Mouse (Mus musculus) kidney, embryonic 16.5 days (tissue): ENCODE results near the gene Dhx8. TPM values are rescaled to one million over a fixed set of nuclear protein-coding genes. Genes with fewer than 3 reads are reported as not detected.

Experiments
- ATAC-seq: fragments of 200-750 bp; cut with Nextera tagmentation; 2 replicates; pipeline ENCODE4 v1.8.0; 2017; ENCODE audit warnings: moderate TSS enrichment; ENCODE audit not compliant: low FRiP score, low TSS enrichment
- H3K27ac ChIP-seq: fragments of 300-500 bp; sonication (generic); 2 replicates; pipeline ENCODE4 v1.5.1; 2014; ENCODE audit warnings: low read length
- H3K27me3 ChIP-seq: fragments of 300-500 bp; sonication (generic); 2 replicates; pipeline ENCODE4 v1.6.1; 2014; ENCODE audit warnings: low read length, control low read depth, mixed read lengths; ENCODE audit not compliant: insufficient read depth
- H3K36me3 ChIP-seq: fragments of 300-500 bp; sonication (generic); 2 replicates; pipeline ENCODE4 v1.6.1; 2014; ENCODE audit warnings: low read length, control low read depth, mixed read lengths; ENCODE audit not compliant: insufficient read depth
- H3K4me1 ChIP-seq: fragments of 300-500 bp; sonication (generic); 2 replicates; pipeline ENCODE4 v1.6.1; 2014; ENCODE audit warnings: low read length, control low read depth, mixed read lengths; ENCODE audit not compliant: insufficient read depth
- H3K4me2 ChIP-seq: fragments of 300-500 bp; sonication (generic); replicated peaks from 2 replicates; pipeline ENCODE4 v1.6.1; 2014; ENCODE audit warnings: low read depth, low read length
- H3K4me3 ChIP-seq: fragments of 300-500 bp; sonication (generic); 2 replicates; pipeline ENCODE4 v1.5.1; 2014; ENCODE audit warnings: mild to moderate bottlenecking, low read length
- H3K9ac ChIP-seq: fragments of 300-500 bp; sonication (generic); replicated peaks from 2 replicates; pipeline ENCODE4 v1.6.1; 2014; ENCODE audit warnings: low read length
- H3K9me3 ChIP-seq: fragments of 300-500 bp; sonication (generic); 2 replicates; pipeline ENCODE4 v1.6.1; 2016; ENCODE audit warnings: low read length, control low read depth
- WGBS: fragments of 180-500 bp; shearing (Covaris S2); extraction: QIAGEN DNeasy Blood & Tissue Kit; methylation state at CpG from one replicate; pipeline ENCODE4 v1.1.7; 2014; 5-methylcytosine and 5-hydroxymethylcytosine counted together
- polyA plus RNA-seq: library from polyadenylated mRNA; unstranded; fragments of >200 nt; fragmentation: Nextera tagmentation; extraction: Ambion mirVana; gene quantifications from 2 replicates; pipeline ENCODE4 v1.2.1, GENCODE M21; 2015

Gene Dhx8
- 31.3 and 33.2 TPM in 2 replicates for polyA plus RNA-seq

DNA sequence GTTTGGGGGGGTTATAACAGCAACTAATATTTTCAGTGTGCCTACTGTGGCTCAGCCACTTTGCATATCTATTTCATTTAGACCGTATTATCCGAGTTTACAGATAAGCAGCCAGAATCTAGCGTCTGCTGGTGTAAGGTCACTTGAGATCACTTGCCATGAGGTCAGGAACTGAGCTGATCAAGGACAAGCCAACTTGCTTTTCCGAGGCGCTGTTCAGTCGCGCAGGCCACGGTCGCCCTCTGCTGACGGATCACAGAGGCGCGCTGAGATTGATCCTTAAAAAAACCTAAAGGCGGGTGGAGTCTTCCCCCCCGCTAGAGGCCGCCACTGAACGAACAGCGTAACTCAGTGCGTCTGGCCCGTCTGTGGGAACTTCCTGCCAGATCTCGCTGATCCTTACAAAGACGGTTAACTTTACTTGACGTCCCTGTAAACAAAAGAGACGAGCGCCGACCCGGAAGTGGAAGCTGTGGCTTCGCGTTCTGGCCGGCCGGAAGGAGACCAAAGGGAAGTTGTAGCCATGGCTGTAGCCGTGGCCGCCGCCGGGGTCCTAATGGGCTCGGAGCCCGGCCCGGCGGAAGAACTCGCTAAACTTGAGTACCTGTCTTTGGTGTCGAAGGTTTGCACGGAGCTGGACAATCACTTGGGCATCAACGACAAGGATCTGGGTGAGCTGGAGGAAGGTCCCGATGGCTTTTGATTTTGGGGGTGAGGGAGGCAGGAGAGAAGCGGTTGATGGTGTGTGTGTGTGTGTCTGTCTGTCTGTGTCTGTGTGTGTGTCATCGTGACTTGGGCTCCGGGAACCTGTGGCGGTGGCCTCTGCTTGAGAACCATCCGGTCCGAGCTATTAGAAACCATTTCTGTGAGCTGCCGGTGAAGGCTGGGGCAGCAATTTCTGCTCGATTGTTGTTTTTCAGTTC is at the start of gene Dhx8:
Dhx8 (plus strand) TSS at position 402 of the 923 bp plus-strand sequence.
- peaks cover 16% of the 10 kb centered on the region for H3K36me3 ChIP-seq
- H3K9me3 ChIP-seq: no peaks in the 10 kb centered on the region
- H3K27me3 ChIP-seq: no peaks in the 10 kb centered on the region
- peak within 1 kb of the TSS; percentile 63 for H3K4me2 ChIP-seq
- peak within 1 kb of the TSS; percentile 83 for H3K9ac ChIP-seq
- WGBS: under 1% methylated on average over 51 of the region's 51 CpGs
- peak; percentile 96 for ATAC-seq
- peak within 1 kb of the TSS; percentile 83 for H3K4me3 ChIP-seq
- peaks cover 8% of the 10 kb centered on the region for H3K4me1 ChIP-seq
- H3K27ac ChIP-seq: peak within 1 kb of the TSS; percentile 71

DNA sequence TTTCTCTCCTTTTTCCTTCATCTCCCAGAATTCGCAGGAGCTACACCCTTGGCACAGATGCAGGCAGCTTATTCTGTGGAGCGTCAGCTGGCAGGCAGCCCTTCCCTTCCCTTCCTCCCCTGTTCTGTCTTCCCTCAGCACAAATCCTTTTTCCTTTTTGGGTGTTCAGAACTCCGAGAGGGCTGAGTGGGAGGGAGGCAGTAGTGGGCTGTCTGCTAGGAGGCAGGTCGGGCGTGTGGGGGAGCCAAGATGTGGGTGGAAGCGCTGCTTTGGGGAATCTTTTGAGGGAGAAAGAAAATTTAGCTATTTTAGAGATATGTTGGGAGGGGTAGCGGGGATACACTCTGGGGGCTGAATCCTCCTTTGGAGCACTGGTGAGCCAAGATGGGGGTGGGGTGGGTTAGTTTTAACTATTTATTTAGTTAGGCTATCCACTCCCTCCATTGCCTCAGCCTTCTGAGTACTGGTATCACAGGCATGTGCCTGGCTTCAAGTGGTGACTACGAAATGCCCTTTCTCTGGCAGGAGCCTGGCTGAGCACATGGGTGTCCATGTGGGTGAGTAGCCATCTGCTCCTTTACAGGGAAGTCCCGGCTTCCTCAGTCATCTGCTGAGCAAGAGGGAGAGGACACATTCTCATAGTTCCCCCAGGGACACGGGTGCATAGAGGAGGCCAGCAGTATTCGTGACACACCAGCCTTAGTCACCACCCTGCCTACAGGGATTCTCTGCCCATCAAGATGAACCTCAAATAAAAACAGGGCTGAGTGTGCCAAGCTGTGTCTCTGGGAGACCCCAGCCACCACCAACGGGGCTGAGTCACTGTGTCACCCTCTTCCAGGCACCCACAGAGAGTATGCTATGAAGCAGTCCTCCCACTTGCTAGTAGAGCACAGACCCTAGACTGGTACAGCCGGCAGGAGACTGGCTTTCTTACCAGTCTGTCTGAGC is 45.1 kb upstream of the Dhx8 start:
- Histone ChIP-seq H3K27me3 (no peaks in the 10 kb centered on the region), H3K9me3 (no peaks in the 10 kb centered on the region), H3K36me3 (no peaks in the 10 kb centered on the region), H3K4me2 (peak overlapping the region; percentile 18; the same call in 1 of the 2 replicates), H3K9ac (peak overlapping the region; percentile 45), H3K4me1 (peaks cover 24% of the 10 kb centered on the region), H3K4me3 (no peak overlapping the region), H3K27ac (peak overlapping the region; percentile 43; the same call in 1 of the 2 replicates)
- peak; percentile 39; the same call in 1 of the 2 replicates for ATAC-seq
- WGBS: 38% methylated on average over 13 of the region's 13 CpGs

DNA sequence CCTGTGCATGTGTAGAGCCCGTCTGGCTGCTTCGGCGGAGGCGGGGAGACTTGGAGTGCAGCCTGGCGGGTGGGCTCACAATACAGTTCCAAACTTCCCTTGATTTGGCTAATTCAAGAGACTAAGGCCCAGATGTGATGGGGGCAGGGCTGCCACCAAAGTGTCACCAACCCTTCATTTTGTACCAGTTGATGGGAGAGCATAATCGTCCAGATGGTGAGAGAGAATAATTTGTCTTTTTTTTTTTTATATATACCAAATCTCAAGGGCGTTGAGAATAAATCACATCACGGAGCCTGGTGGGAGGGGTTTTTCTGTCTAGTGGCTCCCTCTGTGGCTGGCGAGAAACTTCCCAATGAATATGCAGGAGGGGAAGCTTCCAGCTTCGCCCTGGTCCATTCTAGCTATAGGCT is 43.0 kb upstream of the Dhx8 start:
- Histone ChIP-seq H3K36me3 (no peaks in the 10 kb centered on the region), H3K9ac (no peak overlapping the region), H3K27me3 (no peaks in the 10 kb centered on the region), H3K4me1 (peaks cover 21% of the 10 kb centered on the region), H3K9me3 (no peaks in the 10 kb centered on the region), H3K27ac (no peak overlapping the region), H3K4me2 (no peak overlapping the region), H3K4me3 (no peak overlapping the region)
- WGBS: 68% methylated on average over 10 of the region's 10 CpGs
- no peak for ATAC-seq

DNA sequence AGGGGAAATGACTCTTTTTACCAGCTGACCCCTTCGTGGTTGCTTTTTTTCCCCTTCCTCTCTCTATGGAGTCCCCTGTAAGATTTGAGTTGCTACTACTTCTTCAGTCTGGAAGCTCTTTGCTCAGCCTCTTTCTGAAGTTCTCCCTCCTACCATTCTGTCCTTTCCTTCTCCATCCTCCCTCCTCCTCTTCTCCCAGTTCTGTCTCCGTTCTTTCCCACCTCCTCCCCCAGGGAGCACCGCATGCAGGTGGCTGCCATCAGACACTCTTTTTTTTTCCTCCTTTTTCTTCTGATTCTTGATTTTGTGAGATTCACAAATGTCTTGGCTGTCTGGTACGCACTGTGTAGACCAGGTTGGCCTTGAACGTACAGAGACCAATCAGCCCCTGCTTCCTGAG is 42.4 kb upstream of the Dhx8 start:
- ATAC-seq: no peak
- Histone ChIP-seq H3K4me3 (no peak overlapping the region), H3K9me3 (no peaks in the 10 kb centered on the region), H3K9ac (no peak overlapping the region), H3K4me2 (no peak overlapping the region), H3K27me3 (no peaks in the 10 kb centered on the region), H3K27ac (no peak overlapping the region), H3K36me3 (no peaks in the 10 kb centered on the region), H3K4me1 (peaks cover 21% of the 10 kb centered on the region)
- WGBS: 76% methylated on average over 5 of the region's 5 CpGs

DNA sequence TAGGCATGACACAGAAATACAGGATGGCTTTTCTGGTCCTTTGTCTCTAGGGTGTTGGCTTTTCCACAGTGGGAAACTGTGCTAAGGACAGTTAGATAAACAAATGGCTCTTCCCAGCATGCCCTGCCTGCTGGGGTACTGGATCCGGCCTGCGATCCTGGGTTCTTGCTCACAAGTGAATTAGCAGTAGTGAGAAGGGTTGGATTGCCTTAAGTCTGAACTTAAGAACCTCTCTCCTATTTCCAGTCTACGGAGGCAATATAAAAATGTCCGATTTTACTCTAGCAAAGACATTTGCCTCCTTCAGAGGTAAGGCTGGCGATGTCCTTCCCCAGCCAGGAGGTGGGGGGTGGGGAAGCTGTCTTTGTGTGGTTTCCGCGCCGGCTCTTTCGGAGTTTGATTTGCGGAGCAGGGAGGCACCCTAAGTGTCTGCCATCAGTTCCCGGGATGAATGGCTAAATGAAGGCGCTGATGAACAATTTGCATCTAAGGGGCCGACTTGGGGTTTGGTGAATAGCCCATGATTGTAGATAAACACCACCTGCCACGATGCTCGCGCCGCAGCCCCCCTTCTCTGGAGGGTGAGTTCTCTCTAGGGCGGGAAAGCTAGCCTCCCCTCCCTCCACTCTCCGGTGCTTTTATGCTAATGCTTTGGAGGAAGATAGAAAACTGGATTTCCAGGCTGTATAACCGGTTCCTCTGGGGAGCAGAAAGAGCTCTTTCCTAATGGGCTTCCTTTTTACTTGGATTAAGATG is 36.6 kb upstream of the Dhx8 start:
- ATAC-seq: peak; percentile 42; the same call in 1 of the 2 replicates
- H3K4me3 ChIP-seq: peak overlapping the region; percentile 36
- WGBS: 1% methylated on average over 20 of the region's 20 CpGs
- H3K9ac ChIP-seq: peak overlapping the region; percentile 65
- H3K27me3 ChIP-seq: no peaks in the 10 kb centered on the region
- H3K4me1 ChIP-seq: peaks cover 33% of the 10 kb centered on the region
- peak overlapping the region; percentile 85 for H3K27ac ChIP-seq
- H3K9me3 ChIP-seq: no peaks in the 10 kb centered on the region; the same call in 1 of the 2 replicates
- no peaks in the 10 kb centered on the region for H3K36me3 ChIP-seq
- peak overlapping the region; percentile 66 for H3K4me2 ChIP-seq

DNA sequence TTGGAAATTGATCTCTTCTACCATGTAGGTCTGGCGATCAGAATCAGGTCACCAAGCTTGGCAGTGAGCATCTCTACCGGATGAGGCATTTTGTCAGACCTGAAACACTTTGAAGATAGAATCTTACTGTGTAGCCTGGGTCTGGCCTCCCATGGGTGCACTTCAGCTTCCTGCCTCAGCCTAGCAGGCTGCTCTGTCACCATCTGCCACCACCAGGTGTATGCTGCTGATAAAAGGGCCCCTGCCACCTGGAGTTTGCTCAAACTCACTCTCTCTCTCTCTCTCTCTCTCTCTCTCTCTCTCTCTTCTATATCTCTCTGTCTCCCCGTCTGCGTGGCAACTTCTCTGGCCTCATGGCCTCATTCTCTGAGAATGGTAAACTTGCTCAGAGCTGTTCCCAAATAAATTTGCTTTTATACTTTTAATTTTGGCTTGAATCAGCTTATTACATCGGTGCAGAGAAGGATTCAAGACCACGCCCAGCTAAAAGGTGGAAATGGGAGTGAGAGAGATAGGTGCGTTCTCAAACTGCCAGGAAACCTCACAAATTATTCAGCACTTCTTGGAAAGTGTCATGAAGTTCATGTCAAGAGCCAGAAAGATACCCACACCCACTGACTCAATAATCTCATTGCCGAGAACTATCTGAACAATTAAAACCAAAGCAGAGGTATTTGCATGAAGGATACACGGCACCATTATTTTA is 35.4 kb upstream of the Dhx8 start:
- H3K4me3 ChIP-seq: no peak overlapping the region
- H3K4me1 ChIP-seq: peaks cover 28% of the 10 kb centered on the region
- peak overlapping the region; percentile 85 for H3K27ac ChIP-seq
- ATAC-seq: no peak
- no peaks in the 10 kb centered on the region for H3K27me3 ChIP-seq
- WGBS: 95% methylated on average over 9 of the region's 9 CpGs
- H3K36me3 ChIP-seq: no peaks in the 10 kb centered on the region
- no peak overlapping the region for H3K4me2 ChIP-seq
- no peaks in the 10 kb centered on the region; the same call in 1 of the 2 replicates for H3K9me3 ChIP-seq
- no peak overlapping the region for H3K9ac ChIP-seq

DNA sequence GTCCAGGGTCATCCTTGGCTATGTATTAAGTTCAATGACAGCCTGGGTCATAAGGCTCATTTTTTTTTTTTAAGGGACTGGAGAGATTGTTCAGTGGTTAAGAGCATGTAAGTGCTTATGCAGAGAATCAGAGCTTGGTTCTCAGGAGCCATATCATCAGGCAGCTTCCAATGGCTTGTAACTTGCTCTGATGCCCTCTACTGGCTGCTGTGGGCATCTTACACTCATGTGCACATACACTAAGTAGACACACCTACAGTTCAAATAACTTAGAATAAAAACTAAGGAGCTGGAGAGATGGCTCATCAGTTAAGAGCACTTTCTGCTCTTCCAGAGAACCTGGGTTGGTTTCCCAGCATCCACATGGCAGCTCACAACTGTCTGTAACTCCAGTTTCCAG is 34.6 kb upstream of the Dhx8 start:
- Histone ChIP-seq H3K36me3 (no peaks in the 10 kb centered on the region), H3K4me3 (no peak overlapping the region), H3K9ac (no peak overlapping the region), H3K4me2 (no peak overlapping the region), H3K9me3 (no peaks in the 10 kb centered on the region; the same call in 1 of the 2 replicates), H3K27ac (no peak overlapping the region), H3K27me3 (no peaks in the 10 kb centered on the region), H3K4me1 (peaks cover 27% of the 10 kb centered on the region)
- ATAC-seq: no peak

DNA sequence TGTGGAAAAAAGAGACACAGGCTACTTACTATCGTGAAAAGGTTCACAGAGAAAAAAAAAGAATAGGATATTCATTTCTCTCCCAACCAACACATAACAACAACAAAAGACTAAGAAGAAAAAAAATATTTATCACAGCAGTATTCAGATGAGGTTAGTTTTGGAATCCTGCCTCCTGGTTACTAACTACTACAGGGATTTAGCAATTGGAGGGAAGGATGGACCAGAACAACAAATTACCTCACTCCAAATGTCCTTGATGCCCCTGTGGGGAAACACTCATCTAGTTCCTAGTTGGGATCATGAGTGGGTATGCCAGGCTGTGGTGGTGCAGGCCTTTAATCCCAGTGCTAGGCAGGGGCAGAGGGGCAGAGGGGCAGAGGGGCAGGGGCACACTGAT is 33.2 kb upstream of the Dhx8 start:
- no peak overlapping the region for H3K4me3 ChIP-seq
- H3K9ac ChIP-seq: no peak overlapping the region
- no peaks in the 10 kb centered on the region; the same call in 1 of the 2 replicates for H3K9me3 ChIP-seq
- 92% methylated on average over 1 of the region's 1 CpGs for WGBS
- no peaks in the 10 kb centered on the region for H3K27me3 ChIP-seq
- peaks cover 35% of the 10 kb centered on the region for H3K4me1 ChIP-seq
- H3K4me2 ChIP-seq: no peak overlapping the region
- no peaks in the 10 kb centered on the region for H3K36me3 ChIP-seq
- ATAC-seq: no peak
- no peak overlapping the region for H3K27ac ChIP-seq
